Mouse (Mus musculus) cerebral cortex, adult 2 months (tissue): ENCODE measurements around the gene Ube2q1.

Source experiments
- WGBS: fragments of 180-500 bp; shearing (Covaris S2); methylation state at CpG from one replicate; pipeline ENCODE4 v1.1.7; 2018; 5-methylcytosine and 5-hydroxymethylcytosine counted together

Gene Ube2q1

DNA sequence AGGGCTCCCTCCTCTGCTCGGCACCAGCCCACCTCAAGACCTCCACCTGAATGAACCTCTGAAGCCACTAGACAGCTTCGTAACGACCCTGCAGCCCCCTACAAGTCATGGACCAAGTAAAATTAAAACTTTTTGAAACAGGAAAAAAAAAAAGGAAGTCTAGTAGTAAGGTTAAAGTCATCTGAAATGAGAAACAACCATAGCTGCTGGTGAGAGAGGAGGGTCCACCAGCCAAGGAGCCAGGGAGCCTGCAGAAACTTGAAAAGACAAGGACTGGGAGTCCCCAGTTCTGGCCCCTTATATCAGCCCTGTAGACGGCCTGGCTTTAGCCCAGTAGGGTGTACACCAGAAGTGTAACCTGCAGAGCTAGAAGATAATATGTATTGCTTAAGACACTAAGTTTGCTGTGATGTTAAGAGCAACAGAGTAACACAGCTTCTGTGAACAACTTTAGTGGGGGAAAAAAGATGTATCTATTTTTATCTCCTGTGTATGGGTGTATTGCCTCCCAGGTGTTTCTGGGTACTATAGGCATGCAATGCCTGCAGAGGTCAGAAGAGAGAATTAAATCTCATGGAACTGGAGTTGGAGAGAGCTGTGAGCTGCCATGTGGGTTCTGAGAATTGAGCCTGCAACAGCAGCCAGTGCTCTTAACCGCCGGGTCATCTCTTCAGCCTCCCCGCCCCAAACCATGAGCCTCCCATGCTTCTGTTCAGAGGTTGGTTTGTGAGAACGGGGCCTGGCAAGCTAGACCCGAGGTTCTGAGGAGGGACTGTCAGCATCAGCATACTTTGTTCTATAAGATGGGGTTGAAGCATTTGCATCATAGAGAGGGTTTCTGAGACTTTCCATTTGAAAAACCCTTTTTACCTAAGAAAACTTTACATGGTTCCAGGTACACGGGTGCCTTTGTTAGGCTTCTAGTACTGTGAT is 48.4 kb downstream of the Ube2q1 start:
- WGBS, result 81% methylated on average over 10 of the region's 10 CpGs

DNA sequence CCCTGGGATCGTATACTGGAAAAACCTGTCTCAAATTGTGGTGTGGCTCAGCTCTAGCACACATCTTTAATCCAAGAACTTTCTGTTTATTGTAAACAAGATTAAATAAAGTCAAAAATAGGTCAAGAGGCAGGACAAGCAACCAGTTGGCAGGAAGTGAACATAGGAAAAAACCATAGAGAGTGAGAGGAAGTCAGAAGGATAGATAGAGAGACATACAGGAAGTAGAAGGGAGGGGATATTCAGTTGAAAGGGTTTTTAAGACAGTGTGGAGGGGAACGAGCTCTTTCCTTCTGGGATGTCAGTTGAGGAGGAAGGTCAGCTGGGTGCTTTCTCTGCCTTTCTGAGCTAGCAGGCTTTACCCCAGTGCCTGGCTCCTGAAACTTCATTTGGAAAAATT is 50.2 kb downstream of the Ube2q1 start:
- 59% methylated on average over 2 of the region's 2 CpGs for WGBS

DNA sequence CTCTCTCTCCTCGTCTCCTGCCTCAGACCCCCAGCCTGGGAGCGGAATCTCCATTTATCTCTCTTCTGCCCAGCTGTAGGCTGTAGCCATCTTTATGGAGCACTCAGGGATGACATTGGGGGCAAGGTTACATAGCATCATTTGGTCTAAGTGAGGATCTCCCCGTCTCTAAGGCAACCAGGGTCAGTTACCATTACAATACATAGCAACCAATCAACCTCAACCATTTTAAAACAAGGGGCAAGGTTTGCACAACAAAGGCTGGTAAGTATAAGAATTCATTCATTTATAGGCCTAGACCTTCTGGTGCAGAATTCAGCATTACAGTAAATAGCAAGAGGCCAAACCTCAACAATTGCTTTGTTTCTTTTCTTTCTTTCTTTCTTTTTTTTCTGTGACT is 52.9 kb downstream of the Ube2q1 start:
- WGBS, result 89% methylated on average over 3 of the region's 3 CpGs

DNA sequence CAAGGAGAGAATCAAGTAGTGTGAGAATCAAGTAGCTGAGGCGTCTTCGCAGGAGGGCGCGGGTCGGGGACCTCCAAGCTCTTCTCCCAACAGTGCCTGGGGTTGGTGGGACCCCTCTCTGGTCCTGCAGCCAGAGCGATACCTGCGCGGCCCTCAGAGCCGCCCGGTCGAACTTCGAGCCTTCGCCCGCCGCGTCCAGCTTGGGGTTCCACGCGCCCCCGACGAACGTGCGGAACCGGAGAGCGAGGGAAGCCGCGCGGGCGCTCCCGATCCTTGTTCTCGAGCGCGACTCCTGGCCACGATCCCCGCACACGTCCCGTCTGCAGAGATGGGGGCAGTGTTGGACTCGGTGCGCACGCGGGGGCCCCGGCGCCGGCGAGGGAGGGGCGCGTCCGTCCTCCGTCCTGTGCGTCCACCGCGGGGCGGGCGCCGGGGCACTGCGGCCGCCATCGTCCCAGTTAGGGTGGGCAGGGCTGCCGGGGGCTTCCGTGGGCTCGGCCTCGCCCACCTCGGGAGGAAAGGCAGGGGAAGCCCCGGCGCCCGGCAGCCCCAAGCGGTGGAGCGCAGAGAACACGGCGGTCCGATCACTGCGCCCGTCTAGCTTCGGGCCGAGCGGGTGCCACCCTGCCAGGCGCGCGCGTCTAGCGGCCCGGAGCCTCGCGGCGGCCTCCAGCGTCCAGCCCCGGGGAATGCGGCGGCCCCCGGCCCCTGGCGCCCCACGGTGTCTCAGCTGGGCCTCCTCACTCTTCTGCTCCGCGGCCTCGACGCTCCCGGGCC is 57.6 kb downstream of the Ube2q1 start, which contains the start of gene She:
Gene She (plus strand): TSS at position 556 of the 777 bp plus-strand sequence.
- 3% methylated on average over 96 of the region's 96 CpGs for WGBS
